Mouse (Mus musculus): ENCODE data around the gene Wnk1. TPM values are rescaled to one million over a fixed set of nuclear protein-coding genes. Genes with fewer than 3 reads are reported as not detected.

Wnk1 gene
- polyA plus RNA-seq, 2 experiments: 26.9 to 50.8 TPM

DNA sequence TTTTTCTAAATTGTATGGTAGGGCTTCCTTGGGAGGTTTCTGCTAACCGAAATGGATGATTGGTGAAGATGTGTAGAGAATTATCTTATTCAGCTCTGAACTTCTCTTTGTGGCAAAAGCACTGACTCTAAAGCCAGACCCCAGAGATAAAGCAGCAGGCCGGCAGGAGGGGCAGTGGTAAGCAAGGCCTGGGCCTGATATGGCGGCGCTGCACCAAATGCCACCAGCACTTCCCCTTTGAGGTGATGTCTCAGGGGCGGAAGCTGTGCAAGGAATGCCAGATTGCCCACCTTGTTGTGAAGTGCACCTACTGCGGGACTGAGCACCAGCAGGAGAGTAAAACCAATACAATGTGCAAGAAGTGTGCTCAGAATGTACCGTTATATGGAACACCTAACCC, 145.8 kb downstream of the Wnk1 start:
- Histone ChIP-seq H3K9me3 (ENCODE audit: control insufficient read depth, low read length) (no peaks in the 10 kb centered on the region), H3K9ac (replicated peaks) (no peak overlapping the region), H3K4me3 (ENCODE audit: insufficient read depth in 1 of 2, low read depth in 2 of 2, low read length in 2 of 2) (no peak overlapping the region), H3K27ac (no peak overlapping the region), H3K36me3 (replicated peaks; ENCODE audit: control insufficient read depth, insufficient read depth, low read depth) (no peaks in the 10 kb centered on the region), H3K27me3 (ENCODE audit: control insufficient read depth, insufficient read depth, low read length) (no peaks in the 10 kb centered on the region), H3K4me1 (replicated peaks; ENCODE audit: control insufficient read depth in 2 of 2, insufficient read depth in 2 of 2, low read length in 1 of 2) (no peaks in the 10 kb centered on the region), H3K4me2 (ENCODE audit: low read depth) (no peak overlapping the region)
- no peak for TF ChIP-seq EP300 (IDR thresholded peaks at IDR 0.05; ENCODE audit: low read depth)
- DNase-seq (ENCODE audit: low read depth in 3 of 3, low spot score in 3 of 3) (no peak), ATAC-seq (ENCODE audit: insufficient read depth) (no peak)
- 35% methylated on average over 7 of the region's 7 CpGs for WGBS (ENCODE audit: insufficient replicate concordance)

DNA sequence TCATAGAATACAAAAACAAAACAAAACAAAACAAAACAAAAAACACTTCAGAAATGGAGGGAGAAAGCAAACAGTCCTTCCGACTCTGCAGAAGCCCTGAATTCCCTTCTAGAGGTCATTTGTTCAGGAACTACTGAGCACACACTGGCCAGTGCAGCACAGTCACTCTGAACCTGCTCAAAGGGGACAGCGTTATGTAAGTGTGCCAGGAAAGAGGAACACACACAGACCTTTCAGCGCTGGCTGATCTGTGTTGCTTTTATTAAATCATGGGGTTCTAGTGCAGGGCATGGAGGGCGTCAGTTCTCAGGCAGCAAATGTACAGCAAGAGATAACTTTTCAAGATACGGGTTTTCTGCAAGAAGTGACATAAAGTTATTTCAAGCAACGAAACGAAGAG, 155.3 kb downstream of the Wnk1 start:
- no peak overlapping the region for H3K9ac ChIP-seq (replicated peaks)
- no peaks in the 10 kb centered on the region for H3K4me1 ChIP-seq (replicated peaks; ENCODE audit: control insufficient read depth in 2 of 2, insufficient read depth in 2 of 2, low read length in 1 of 2)
- no peak overlapping the region for H3K4me2 ChIP-seq (ENCODE audit: low read depth)
- H3K36me3 ChIP-seq (replicated peaks; ENCODE audit: control insufficient read depth, insufficient read depth, low read depth): no peaks in the 10 kb centered on the region
- no peak for TF ChIP-seq EP300 (IDR thresholded peaks at IDR 0.05; ENCODE audit: low read depth)
- TF ChIP-seq CTCF (IDR thresholded peaks at IDR 0.05; ENCODE audit: low read depth): no peak
- H3K27me3 ChIP-seq (ENCODE audit: control insufficient read depth, insufficient read depth, low read length): no peaks in the 10 kb centered on the region
- no peak for ATAC-seq (ENCODE audit: insufficient read depth)
- WGBS (ENCODE audit: insufficient replicate concordance): 41% methylated on average over 7 of the region's 7 CpGs
- H3K4me3 ChIP-seq (ENCODE audit: insufficient read depth in 1 of 2, low read depth in 2 of 2, low read length in 2 of 2): no peak overlapping the region
- no peak for DNase-seq (ENCODE audit: low read depth in 3 of 3, low spot score in 3 of 3)
- H3K27ac ChIP-seq: no peak overlapping the region
- H3K9me3 ChIP-seq (ENCODE audit: control insufficient read depth, low read length): no peaks in the 10 kb centered on the region

MicroRNAs encoded within 50 kb of the gene (microRNA counts, 519-probe panel; counts per million panel counts)
- microRNA mmu-miR-706: 69.9 counts per million

Small RNA genes lying within 50 kb of the gene (microRNA-seq; reads per million reads assigned to microRNA genes)
- not detected for gene Mir706

Other genes starting within 250 kb of the Wnk1 start
- gene Erc1, start 190.5 kb downstream of the Wnk1 start, polyA plus RNA-seq (2012; rRNA removed): 1.5 and 1.8 TPM in 2 replicates
- gene Erc1, start 190.5 kb downstream of the Wnk1 start, polyA plus RNA-seq (2014; fragmentation: Nextera tagmentation; extraction: Ambion mirVana): 3.6 and 3.7 TPM in 2 replicates
- gene Rad52, start 136.0 kb downstream of the Wnk1 start, polyA plus RNA-seq (2012; rRNA removed): 13.4 and 14.1 TPM in 2 replicates
- 7.1 and 8.3 TPM in 2 replicates for gene Rad52, start 136.0 kb downstream of the Wnk1 start, polyA plus RNA-seq (2014; fragmentation: Nextera tagmentation; extraction: Ambion mirVana)
- 0.14 TPM in 1 of 2 replicates, not detected in the other for gene Ninj2, start 54.7 kb upstream of the Wnk1 start, polyA plus RNA-seq (2012; rRNA removed)
- gene Ninj2, start 54.7 kb upstream of the Wnk1 start, polyA plus RNA-seq (2014; fragmentation: Nextera tagmentation; extraction: Ambion mirVana): 0.33 TPM in 1 of 2 replicates, not detected in the other

Measured in liver, embryonic 14.5 days (tissue).